Mouse (Mus musculus) right cerebral cortex, postnatal 36 days (tissue): ENCODE measurements around the gene Zfp672.

Source experiments
- DNase-seq, 2 experiments: peaks; one replicate each; pipeline ENCODE4 v3.0.0; 2022; ENCODE audit warnings: low spot score in 2 of 2, mixed read lengths in 1 of 2

Zfp672 gene

GRCm38 (mm10) chr11:58289992-58290682 is 40.0 kb downstream of the Zfp672 start:
- no peak for DNase-seq

GRCm38 (mm10) chr11:58282518-58282917 is 47.6 kb downstream of the Zfp672 start:
- DNase-seq, result no peak

- DNase-seq, result no peak
Observed at GRCm38 (mm10) chr11:58281970-58282496, 48.1 kb downstream of the Zfp672 start.

GRCm38 (mm10) chr11:58275756-58276155 is 54.4 kb downstream of the Zfp672 start:
- DNase-seq, result no peak

GRCm38 (mm10) chr11:58274572-58274971 is 55.6 kb downstream of the Zfp672 start, which contains the start of gene 4930438A08Rik:
Gene 4930438A08Rik (plus strand): TSS chr11:58274799.
- DNase-seq, result no peak

GRCm38 (mm10) chr11:58268285-58268684 is 61.9 kb downstream of the Zfp672 start:
- DNase-seq, result no peak
